Mouse (Mus musculus) forebrain, embryonic 16.5 days (tissue): ENCODE measurements at regions not wholly inside any gene's neighbourhood (a gene's known extent, or its start where the extent isn't known, plus 50 kb on each side); places are given as distances from the start of the nearest gene placed in this dataset.

Experiments used
- ATAC-seq: fragments of 200-750 bp; cut with Nextera tagmentation; 2 replicates; pipeline ENCODE4 v1.8.0; 2017; ENCODE audit warnings: mild to moderate bottlenecking, moderate library complexity
- H3K27ac ChIP-seq: fragments of 300-500 bp; sonication (generic); 2 replicates; pipeline ENCODE4 v1.5.1; 2014; ENCODE audit warnings: low read length, control low read depth
- H3K27me3 ChIP-seq: fragments of 300-500 bp; sonication (generic); replicated peaks from 2 replicates; pipeline ENCODE4 v1.6.1; 2014; ENCODE audit warnings: low read length; ENCODE audit not compliant: control insufficient read depth, insufficient read depth
- H3K36me3 ChIP-seq: fragments of 300-500 bp; sonication (generic); 2 replicates; pipeline ENCODE4 v1.6.1; 2014; ENCODE audit not compliant: control insufficient read depth, insufficient read depth
- H3K4me1 ChIP-seq: fragments of 300-500 bp; sonication (generic); replicated peaks from 2 replicates; pipeline ENCODE4 v1.6.1; 2014; ENCODE audit warnings: low read length; ENCODE audit not compliant: control insufficient read depth, insufficient read depth
- H3K4me2 ChIP-seq: fragments of 300-500 bp; sonication (generic); 2 replicates; pipeline ENCODE4 v1.6.1; 2014; ENCODE audit warnings: mild to moderate bottlenecking, low read length, control low read depth
- H3K4me3 ChIP-seq: fragments of 300-500 bp; sonication (generic); replicated peaks from 2 replicates; pipeline ENCODE4 v1.5.1; 2014; ENCODE audit warnings: mild to moderate bottlenecking, low read length, control low read depth
- H3K9ac ChIP-seq: fragments of 300-500 bp; sonication (generic); replicated peaks from 2 replicates; pipeline ENCODE4 v1.6.1; 2014; ENCODE audit warnings: low read depth, low read length, control low read depth
- H3K9me3 ChIP-seq: fragments of 300-500 bp; sonication (generic); 2 replicates; pipeline ENCODE4 v1.6.1; 2016; ENCODE audit warnings: low read length; ENCODE audit not compliant: control insufficient read depth
- WGBS: fragments of 180-500 bp; shearing (Covaris S2); extraction: QIAGEN DNeasy Blood & Tissue Kit; methylation state at CpG from one replicate; pipeline ENCODE4 v1.1.7; 2014; 5-methylcytosine and 5-hydroxymethylcytosine counted together

DNA sequence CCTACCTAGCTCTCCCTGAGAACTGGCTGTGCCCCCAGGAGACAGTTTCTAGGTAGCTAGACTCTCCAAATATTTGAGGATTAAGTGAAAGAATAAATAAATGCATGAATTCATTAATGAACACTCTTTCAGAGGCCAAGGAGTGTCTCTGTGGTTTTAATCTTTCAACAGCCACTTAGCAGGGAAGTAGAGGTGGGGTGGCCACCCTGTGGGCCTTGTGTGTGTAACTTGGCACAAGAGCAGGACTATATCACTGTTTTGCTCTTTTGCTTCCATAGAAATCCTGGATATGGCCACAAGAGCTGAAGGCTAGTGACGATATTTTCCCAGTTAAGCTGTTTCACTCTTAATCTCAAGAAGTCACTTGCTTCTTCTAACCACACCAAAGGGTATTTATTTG lies 123.1 kb downstream of the Areg start:
- no peaks in the 10 kb centered on the region for H3K4me1 ChIP-seq
- no peak overlapping the region for H3K27ac ChIP-seq
- no peak overlapping the region for H3K4me3 ChIP-seq
- WGBS, result 68% methylated on average over 1 of the region's 1 CpGs
- ATAC-seq, result no peak
- no peak overlapping the region for H3K9ac ChIP-seq
- no peaks in the 10 kb centered on the region for H3K27me3 ChIP-seq
- no peaks in the 10 kb centered on the region for H3K36me3 ChIP-seq
- H3K4me2 ChIP-seq, result no peak overlapping the region
- H3K9me3 ChIP-seq, result no peaks in the 10 kb centered on the region

GRCm38 (mm10) chr5:91270747-91271146 lies 131.3 kb downstream of the Areg start:
- H3K27me3 ChIP-seq, result no peaks in the 10 kb centered on the region
- no peak overlapping the region for H3K9ac ChIP-seq
- ATAC-seq, result no peak
- H3K4me2 ChIP-seq, result no peak overlapping the region
- no peaks in the 10 kb centered on the region for H3K4me1 ChIP-seq
- no peaks in the 10 kb centered on the region for H3K9me3 ChIP-seq
- no peaks in the 10 kb centered on the region for H3K36me3 ChIP-seq
- WGBS, result 84% methylated on average over 1 of the region's 1 CpGs
- H3K4me3 ChIP-seq, result no peak overlapping the region
- no peak overlapping the region for H3K27ac ChIP-seq

- no peak overlapping the region for H3K4me3 ChIP-seq
- ATAC-seq, result no peak
- H3K4me2 ChIP-seq, result no peak overlapping the region
- no peaks in the 10 kb centered on the region for H3K9me3 ChIP-seq
- H3K36me3 ChIP-seq, result no peaks in the 10 kb centered on the region
- H3K27me3 ChIP-seq, result no peaks in the 10 kb centered on the region
- H3K4me1 ChIP-seq, result no peaks in the 10 kb centered on the region
- H3K9ac ChIP-seq, result no peak overlapping the region
- H3K27ac ChIP-seq, result no peak overlapping the region
Observed at GRCm38 (mm10) chr5:91271416-91271815, 131.4 kb downstream of the Btc start.

- Histone ChIP-seq H3K4me3 (no peak overlapping the region), H3K4me2 (no peak overlapping the region)
Observed at GRCm38 (mm10) chr5:91274411-91274810, 128.4 kb downstream of the Btc start.

GRCm38 (mm10) chr5:91278466-91278865 lies 124.3 kb downstream of the Btc start:
- H3K4me2 ChIP-seq, result no peak overlapping the region
- no peaks in the 10 kb centered on the region for H3K9me3 ChIP-seq
- 80% methylated on average over 3 of the region's 3 CpGs for WGBS
- no peak overlapping the region for H3K9ac ChIP-seq
- H3K27ac ChIP-seq, result no peak overlapping the region
- H3K27me3 ChIP-seq, result no peaks in the 10 kb centered on the region
- no peaks in the 10 kb centered on the region for H3K4me1 ChIP-seq
- H3K36me3 ChIP-seq, result no peaks in the 10 kb centered on the region
- ATAC-seq, result no peak
- no peak overlapping the region for H3K4me3 ChIP-seq

More at GRCm38 (mm10) chr5:91274411-91274810, 128.4 kb downstream of the Btc start:
- Histone ChIP-seq H3K27ac (no peak overlapping the region), H3K36me3 (no peaks in the 10 kb centered on the region), H3K27me3 (no peaks in the 10 kb centered on the region), H3K9ac (no peak overlapping the region), H3K9me3 (no peaks in the 10 kb centered on the region), H3K4me1 (no peaks in the 10 kb centered on the region)
- no peak for ATAC-seq
- 97% methylated on average over 3 of the region's 3 CpGs for WGBS

DNA sequence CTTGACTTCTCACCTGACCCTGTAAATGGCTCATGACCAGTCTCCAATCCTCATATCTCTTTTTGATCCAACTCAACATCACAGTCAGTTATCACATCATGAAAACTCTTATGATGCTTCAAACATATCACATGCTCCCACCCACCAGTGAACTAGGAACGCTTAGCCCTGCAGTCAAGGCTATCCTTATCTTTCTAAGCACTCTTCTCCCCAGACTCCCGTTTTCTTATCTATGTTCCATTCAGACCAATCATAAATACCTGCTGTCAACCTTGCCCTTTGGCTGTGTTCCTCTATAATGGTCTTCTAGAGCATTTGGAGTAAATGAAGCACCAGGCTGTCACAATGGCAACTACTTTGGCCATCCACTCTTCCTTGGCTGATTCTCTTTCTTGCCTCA lies 123.3 kb downstream of the Btc start:
- WGBS, result 98% methylated on average over 2 of the region's 2 CpGs
- Histone ChIP-seq H3K9me3 (no peaks in the 10 kb centered on the region), H3K36me3 (no peaks in the 10 kb centered on the region), H3K4me3 (no peak overlapping the region), H3K27ac (no peak overlapping the region), H3K4me1 (no peaks in the 10 kb centered on the region), H3K4me2 (no peak overlapping the region), H3K9ac (no peak overlapping the region), H3K27me3 (no peaks in the 10 kb centered on the region)
- no peak for ATAC-seq

DNA sequence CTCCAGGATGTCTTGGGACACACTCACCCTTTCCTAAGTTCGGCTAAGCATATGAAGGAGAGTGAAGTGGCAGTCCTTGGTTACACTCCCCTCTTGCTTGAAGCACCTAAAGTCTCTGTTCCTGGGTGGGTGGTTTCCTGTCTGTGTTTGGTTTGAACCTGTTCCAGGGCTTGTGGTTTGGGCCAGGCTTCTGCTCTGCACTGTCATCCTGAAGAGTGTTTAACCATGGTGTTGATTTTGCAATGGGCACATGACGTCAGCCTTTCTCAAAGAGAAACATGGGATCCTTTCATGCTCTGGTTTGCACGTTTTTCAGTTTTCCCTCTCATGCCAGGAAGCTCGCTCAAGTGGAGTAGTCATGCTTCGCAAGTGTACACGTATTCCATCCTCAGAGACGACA lies 119.8 kb downstream of the Btc start:
- H3K4me3 ChIP-seq, result no peak overlapping the region
- H3K27me3 ChIP-seq, result no peaks in the 10 kb centered on the region
- no peaks in the 10 kb centered on the region for H3K4me1 ChIP-seq
- H3K27ac ChIP-seq, result no peak overlapping the region
- H3K9ac ChIP-seq, result no peak overlapping the region
- no peak overlapping the region for H3K4me2 ChIP-seq
- H3K36me3 ChIP-seq, result no peaks in the 10 kb centered on the region
- no peak for ATAC-seq
- WGBS, result 81% methylated on average over 7 of the region's 7 CpGs
- no peaks in the 10 kb centered on the region for H3K9me3 ChIP-seq

DNA sequence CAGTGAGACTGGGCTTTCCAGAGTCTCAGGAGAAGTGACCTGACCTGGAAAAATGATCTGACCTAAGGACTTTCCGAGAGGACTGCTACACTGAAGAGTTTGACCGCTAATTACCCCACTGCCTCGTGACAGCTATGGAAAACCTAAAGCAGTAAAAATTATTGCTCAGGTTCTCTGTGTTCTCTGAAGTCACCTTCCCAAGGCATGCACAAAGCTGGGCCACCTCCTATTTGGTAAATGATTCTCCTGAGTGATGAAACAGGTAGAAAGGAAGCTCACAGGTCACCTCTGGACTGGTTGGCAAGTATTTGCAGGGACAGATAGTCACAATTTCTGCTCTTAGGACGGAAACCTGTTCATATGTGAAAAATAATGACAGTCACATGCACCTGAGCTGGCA lies 109.7 kb downstream of the Btc start:
- Histone ChIP-seq H3K4me1 (no peaks in the 10 kb centered on the region), H3K27ac (no peak overlapping the region), H3K36me3 (no peaks in the 10 kb centered on the region), H3K4me2 (no peak overlapping the region), H3K9me3 (0 out of 2 replicates have a peak, but pooled peaks cover 3% of the 10 kb centered on the region), H3K9ac (no peak overlapping the region), H3K27me3 (no peaks in the 10 kb centered on the region), H3K4me3 (no peak overlapping the region)
- whole genome bisulfite sequencing, result 79% methylated on average over 4 of the region's 4 CpGs
- no peak for ATAC-seq

DNA sequence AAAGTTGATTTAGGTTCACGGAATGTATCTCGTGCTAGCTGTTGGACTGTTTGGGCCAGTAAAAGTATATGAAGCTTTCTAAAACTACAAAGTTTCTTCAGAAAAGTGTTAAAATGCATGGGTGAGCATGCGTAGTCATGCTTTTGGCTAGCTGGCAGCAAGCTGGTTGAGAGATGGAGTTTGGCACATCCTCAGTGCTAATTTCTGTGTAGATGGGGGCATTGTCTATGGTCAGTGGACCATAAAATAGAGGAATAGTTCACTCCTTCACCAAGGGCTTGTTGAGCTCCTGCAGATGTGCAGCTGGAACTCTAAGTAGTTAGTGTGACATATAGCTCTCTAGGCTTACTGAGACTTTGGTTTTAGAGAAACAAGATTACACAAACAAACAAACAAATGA lies 107.8 kb downstream of the Btc start:
- H3K36me3 ChIP-seq, result no peaks in the 10 kb centered on the region
- H3K27me3 ChIP-seq, result no peaks in the 10 kb centered on the region
- H3K4me2 ChIP-seq, result no peak overlapping the region
- H3K27ac ChIP-seq, result no peak overlapping the region
- no peak overlapping the region for H3K4me3 ChIP-seq
- 0 out of 2 replicates have a peak, but pooled peaks cover 3% of the 10 kb centered on the region for H3K9me3 ChIP-seq
- H3K9ac ChIP-seq, result no peak overlapping the region
- WGBS, result 78% methylated on average over 3 of the region's 3 CpGs
- ATAC-seq, result no peak
- no peaks in the 10 kb centered on the region for H3K4me1 ChIP-seq

- Histone ChIP-seq H3K4me1 (no peaks in the 10 kb centered on the region), H3K4me3 (no peak overlapping the region), H3K9ac (no peak overlapping the region), H3K9me3 (0 out of 2 replicates have a peak, but pooled peaks cover 3% of the 10 kb centered on the region), H3K4me2 (no peak overlapping the region), H3K27me3 (no peaks in the 10 kb centered on the region), H3K36me3 (no peaks in the 10 kb centered on the region), H3K27ac (no peak overlapping the region)
- 76% methylated on average over 2 of the region's 2 CpGs for WGBS
- ATAC-seq, result no peak
Observed at GRCm38 (mm10) chr5:91297068-91297467, 105.7 kb downstream of the Btc start.
